Mouse (Mus musculus) telencephalon, adult 2 months (tissue): ENCODE data around the gene Gm37240.
A peak's percentile ranks its signal among the peaks of the same experiment; 100 is the strongest.

Experiments
- DNase-seq: peaks from one replicate; pipeline ENCODE4 v3.0.0-alpha.2; 2011; ENCODE audit warnings: low read depth, low spot score

Gene Gm37240

DNA sequence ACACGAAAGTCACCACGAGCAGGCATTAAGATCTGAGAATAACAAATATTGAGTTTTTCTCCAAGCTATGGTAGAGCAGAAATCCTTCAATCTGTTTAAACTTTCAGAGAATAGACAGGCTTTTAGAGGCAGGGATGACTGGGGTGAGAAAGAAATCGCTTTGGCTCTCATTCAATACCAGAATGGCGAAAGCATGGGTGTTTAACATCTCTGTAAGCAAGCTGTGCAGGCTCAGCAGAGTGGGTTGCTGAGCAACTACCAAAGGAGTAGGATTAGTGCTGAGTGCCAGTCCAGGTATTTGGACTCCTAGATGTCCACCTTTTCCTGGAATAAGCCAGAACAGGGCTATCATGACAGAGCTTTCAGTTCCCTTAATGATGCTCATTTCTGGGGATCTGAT, 753.8 kb downstream of the Gm37240 start:
- DNase-seq, result peak; percentile 71

DNA sequence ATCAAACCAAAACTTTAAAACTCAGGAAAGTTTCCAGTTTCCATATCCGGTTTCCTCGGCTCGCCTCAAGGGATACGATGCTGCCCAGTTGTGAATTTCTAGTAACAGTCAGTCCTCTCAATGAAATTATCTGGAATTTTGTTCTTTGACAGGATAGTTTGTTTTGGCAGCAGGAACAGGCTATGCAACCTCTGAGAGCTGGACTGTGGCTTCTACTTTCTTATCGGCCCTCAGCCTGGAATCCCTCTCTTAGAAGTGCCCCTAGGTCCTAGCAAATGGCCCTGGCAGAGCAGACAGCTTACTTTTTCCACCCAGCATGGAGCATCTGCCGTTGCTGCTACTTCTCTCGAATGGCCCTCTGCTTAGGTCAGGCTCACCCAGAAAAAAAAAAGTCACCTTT, 755.4 kb downstream of the Gm37240 start:
- DNase-seq, result no peak

DNA sequence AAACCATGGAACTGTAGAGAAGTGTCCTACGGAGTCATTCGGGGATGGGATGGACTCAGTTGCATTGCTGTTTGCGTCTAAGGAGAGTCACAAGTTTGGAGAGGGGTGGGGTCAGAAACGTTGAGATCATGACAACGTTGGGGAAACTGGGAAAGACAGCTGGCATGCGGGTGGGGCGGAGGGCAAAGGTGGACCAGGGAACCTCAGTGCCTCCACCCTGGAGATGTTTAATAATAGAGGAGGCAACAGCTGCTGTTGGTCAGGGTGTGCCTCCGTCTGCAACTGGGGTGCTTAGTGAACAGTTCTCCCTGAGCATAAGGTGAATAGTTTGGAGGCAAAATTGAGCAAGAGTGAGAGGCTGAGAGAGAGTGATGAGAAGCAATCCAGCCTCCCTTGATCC, 758.8 kb downstream of the Gm37240 start:
- no peak for DNase-seq

DNA sequence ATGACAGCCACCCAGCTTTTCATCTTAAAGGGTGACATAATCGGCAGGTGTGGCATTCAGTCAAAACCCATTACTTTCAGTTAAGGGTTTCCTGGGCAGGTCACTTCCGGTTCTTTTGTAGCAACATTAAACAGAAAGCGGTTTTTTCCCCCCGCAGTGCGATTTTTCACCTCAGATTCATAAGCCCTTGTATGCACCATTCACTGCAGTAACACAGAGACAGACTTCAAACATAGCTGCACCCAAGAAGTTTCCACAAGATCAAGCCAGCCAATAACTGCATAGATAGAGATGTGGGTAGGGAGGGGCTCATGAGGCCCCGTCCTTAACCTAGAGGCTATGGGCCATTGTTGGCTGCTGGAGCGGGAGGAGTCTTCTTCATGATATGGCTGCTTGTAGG, 760.3 kb downstream of the Gm37240 start:
- no peak for DNase-seq

DNA sequence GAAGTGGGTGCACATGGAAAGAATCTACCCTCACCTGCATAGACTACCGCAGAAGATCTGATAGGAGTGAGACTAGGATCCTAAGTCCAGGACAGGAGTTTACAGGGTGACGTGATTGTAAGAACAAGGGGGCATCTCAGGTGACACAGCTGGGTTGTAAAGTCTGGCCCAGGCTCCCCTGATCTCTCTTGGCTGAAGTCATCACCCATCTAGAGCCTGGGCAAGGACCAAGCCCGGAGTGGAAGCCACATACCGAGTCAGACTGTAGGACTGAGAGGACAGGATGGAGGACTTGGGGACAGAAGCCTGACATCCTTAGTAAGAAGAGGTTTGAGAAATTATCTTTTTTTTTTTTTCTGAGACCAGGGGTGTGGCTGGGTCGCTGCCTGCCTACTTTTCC, 761.8 kb downstream of the Gm37240 start:
- DNase-seq, result no peak

DNA sequence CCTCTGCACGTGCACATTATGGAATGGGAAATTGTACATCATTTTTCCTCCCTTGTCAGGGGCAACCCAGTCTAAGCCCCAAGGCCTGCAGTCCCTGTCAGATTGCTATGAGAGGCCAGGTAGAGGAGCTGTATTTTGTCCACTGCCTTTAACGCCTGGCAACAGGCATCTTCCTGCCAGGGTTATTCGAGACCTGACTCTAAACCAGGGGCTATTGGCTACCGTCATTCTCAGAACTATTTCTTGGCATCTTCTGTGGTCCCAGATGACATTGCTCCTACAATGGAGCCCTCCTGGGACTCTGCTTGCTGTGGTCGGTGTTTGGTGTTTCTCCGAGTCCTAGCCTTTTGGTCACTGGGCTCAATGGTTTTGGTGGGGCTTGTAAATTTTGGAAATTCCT, 762.4 kb downstream of the Gm37240 start:
- no peak for DNase-seq

DNA sequence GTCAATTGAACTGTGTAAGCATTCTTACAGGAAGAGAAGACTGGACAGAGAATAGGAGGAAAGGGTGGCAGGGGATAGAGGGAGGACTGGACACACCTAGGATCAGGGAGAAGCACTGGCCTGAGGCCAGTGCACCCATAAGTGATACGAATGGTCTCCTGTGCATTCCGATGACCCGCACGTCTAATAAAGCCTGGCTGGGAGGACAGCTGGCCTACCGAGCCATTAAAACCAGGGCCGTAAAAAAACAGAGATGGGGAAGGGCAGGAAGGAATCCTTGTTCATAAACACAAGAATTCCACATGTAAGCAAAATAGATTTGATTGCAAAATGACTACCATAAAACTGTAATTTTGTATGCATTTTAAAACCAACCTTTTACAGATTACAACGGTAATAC, 762.9 kb downstream of the Gm37240 start:
- no peak for DNase-seq

DNA sequence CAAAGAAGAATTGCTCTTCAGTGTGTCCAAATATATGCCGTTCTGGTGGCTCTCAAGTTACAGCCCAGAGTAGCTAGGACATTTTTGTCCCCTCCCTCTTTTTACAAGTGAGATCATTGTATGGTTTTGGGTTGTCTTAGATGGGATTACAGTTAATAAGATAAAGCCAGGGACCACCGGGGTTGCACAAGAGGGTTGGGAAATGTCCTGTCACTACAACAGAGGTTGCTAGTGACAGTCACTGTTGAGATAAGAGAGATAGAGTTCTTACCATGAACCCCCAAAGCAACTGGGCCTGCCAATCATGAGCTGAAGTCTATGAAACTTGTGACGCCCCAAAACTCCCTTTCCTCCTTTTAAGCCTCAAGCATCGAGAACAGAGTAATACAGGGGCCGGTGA, 769.6 kb downstream of the Gm37240 start:
- no peak for DNase-seq

DNA sequence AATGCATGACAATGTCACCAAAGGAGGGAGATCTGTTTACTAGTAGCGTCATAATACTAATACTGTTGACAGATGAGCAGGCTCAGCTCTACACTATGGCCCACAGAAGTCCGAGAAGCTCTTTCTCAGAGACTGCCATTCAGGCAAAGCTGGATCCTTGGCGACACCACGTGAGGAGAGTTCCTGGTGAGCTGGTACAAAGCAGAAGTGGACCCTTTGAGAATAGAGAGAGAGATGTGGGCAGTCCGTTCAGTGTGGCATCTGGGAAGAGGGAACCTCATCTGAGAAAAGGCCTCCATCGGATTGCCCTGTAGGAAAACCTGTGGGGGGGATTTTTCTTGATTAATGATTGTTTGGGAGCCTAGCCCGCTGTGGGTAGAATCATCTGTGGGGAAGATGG, 770.3 kb downstream of the Gm37240 start:
- no peak for DNase-seq

DNA sequence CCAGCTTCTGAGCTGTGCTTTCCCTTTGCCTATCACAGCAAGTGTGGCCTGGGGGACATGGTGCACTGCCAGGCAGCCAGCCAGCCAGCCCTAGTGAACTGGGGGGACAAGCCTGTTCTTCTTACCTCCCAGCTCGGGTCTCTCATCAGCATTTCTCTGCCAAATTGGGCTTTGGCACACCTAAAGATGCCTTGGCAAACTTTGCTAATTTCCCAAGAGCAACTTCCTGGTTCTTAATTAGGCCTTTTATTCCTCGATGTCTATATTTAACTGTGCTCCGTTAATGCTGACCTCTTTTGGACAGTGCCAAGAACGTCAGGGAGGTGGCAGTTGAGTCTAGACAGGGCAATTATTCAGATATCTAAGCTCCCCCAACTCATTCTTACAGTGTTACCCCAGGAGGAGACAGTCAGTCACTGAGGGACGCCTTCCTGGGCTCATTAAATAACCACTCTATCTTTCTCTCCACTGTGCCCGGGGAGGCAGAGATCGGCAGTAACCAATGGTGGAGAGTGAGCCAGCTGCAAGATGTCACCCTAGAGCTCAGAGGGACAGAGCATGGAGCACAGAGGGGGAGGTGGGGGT, 771.3 kb downstream of the Gm37240 start:
- no peak for DNase-seq

DNA sequence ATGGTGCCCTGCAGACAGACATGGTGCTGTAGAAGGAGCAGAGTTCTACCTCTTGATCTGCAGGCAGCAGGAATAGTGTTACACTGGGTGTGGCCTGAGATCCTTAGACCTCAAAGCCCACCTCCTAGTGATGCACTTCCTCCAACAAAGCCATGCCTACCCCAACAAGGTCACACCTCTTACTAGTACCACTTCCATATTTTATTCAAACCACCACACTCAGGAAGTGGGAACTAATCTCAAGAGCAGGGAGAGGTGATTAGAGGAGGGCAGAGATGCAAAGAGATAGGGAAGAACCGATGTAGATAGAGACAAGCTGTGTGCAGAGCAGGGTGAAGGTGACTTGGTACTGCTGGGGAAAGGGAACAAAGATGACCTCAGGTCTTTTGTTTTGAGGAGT, 773.8 kb downstream of the Gm37240 start:
- no peak for DNase-seq

DNA sequence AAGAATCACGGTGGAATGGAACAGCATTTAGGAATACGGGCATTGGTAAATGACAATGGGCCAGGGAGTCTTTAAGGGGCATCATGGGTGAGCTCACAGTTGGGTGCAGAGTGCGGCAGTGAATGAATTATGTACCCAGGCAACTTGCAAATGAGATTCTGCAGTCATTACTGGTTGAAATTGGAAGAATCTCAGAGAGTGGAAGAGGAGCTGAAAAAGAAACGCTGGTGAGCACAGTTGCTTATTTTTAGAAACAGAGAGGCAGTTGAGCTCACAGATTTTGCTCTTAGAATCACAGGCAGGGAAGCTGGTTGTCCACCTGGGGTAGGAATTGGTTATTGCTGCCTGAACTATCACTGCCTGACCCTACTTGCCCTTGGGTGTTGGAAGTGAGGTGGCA, 776.6 kb downstream of the Gm37240 start:
- peak; percentile 81 for DNase-seq

DNA sequence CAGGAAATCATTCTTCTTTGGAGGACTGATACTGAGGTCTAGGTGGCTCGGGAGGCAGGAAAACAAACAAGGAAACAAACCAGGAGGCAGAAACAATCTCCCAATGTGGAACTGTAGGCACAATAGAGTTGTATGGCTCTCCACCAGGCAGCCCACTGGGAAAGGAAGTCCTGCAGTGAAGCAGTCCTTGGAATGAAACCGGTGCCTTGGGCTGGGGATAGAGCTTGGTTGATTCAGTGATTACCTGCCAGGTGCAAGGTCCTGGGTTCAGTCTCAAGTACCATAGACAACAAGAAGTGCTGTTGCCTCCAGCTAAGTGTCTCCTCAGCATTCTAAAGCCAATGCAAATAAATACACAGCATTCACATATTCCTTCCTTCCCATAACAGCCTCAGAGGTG, 778.1 kb downstream of the Gm37240 start:
- DNase-seq, result no peak

DNA sequence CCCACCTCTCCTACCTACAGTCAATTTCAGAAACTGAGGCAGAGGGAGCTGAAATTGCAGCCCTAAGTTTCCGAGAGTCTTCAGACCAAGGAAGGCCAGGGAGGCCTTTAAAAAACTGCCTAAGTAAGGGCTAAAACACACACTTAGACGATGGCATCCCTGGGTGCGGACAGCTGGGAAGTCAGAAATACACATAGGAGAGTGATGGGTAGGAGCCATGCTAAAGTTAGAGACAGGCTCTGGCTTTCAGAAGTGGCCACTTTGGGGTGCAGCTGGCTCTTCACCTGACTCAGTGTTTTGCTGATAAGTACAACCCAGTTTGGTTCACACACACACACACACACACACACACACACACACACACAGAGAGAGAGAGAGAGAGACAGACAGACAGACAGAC, 778.9 kb downstream of the Gm37240 start:
- DNase-seq, result peak; percentile 39

DNA sequence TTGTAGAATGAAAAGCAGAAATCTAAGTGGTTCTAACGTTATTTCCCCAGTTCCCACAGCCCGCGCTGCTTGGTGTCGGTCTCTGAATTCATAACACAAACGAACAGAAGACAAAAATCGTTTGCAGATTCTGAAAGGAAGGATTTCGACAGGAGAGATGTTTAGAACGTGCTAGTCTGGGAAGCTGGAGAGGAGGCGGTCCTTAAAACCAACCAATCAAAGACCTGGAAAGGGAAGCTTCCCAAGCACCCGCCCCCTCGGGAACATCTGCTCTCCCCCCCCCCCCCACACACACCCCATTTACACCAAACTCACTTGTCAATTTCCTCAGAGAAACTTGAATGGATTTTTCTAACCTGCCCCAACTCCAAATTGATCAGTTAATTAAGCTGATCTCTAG, 780.4 kb downstream of the Gm37240 start:
- DNase-seq, result peak; percentile 31

DNA sequence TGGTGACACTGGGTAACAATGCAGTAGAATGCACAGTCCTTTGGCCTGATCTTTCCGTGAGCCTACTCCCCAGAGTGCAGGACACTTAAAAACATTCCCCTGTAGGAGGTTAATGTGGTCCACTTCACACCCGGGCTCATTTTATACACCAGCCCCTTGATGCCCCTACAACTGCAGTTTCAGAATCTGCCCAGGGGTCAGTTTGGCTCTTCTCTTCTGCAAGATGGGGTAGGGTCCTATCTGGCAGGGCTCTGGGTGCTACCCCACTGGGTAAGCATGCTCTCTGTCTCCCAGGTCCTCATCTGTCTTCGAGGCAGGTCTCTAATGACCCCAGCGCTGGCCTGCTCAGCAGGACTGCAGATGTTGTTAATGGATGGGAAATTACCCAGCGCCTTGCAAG, 783.0 kb downstream of the Gm37240 start:
- no peak for DNase-seq

DNA sequence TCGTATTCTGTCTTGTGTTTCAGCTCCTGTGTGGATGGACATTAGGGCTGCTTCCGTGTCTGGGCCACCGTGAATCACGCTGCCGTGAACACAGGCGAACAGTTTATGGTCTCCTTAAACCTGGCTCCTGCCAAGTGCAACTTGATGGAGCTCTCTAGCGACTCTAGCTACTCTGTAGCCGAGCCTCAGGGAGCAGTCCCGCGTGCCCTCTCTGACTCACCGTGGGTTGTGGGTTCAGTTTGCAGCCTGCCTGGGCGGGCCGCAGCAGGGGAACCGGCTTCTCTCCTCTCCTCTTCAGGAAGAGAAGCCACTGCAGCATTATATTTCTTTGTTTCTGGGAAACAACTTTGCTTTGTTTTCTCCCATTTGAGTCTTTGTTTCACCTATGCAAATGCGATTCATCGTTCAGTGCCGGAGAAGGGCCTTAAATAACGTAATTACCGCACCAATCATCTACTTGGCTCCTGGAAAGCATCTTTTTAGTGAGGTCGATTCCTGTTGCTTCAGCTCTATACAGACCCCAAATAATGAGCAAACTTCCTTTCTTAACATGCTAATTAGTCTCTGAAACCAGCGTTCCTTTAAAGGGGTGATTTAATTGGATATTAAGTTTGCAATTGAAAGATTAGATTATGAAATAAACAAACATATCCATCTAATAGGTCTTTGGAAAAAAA, 806.3 kb downstream of the Gm37240 start:
- DNase-seq, result no peak

DNA sequence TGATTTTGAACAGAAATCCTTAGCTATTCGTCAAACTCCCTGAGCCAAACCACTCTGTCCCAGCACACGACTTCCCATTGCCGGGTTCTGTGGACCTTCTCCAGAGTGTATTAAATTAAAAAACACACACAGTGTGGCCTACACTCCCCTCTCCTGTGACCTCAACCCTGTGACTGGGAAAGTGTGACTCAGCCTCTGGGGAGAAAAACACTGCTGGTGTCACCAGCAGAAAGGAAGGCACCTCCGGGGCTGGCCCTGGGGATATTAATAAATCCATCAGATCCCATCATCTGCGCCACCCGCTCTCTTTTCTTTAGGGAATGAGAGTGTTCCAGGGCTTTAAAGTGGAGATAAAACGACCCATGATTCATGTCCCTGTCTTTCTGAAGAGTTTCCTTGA, 823.2 kb downstream of the Gm37240 start:
- no peak for DNase-seq

DNA sequence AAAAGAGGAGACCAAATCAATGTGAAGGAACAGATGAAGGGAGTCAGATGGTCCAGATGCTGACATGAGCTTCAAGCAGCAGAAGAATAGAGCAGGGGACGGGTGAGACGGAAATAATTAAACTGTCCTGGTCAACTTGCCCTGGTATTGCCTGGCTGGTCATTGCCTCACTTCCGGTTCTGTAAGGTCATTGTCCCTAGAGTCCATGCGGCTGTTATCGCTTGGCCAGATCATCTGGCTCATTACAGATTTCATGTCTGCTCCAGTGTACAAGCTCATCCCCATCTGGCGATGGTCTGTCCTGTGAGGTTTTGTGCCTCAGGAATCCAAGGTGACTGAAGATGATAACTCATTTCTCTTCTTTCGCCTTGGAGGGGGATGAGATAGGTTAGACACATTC, 827.2 kb downstream of the Gm37240 start:
- no peak for DNase-seq

DNA sequence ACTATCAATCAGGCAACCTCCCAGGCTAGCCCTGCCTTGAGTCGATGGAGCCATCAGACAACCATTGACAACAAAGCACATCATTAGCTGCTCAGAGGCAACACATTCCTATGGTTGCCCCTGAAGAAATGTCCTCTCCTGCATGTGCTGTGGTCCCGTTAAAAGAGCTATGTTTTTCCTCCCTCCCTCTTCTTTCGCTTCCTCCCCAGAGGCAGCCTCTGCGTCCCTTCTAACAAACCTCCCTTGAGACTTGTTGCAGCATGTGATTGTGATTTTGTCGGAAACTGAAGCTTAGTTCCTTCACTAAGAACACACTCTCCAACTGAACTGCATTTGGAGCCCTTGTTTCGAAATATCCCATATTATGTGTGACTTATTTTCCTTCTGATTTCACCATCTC, 830.1 kb downstream of the Gm37240 start:
- no peak for DNase-seq

DNA sequence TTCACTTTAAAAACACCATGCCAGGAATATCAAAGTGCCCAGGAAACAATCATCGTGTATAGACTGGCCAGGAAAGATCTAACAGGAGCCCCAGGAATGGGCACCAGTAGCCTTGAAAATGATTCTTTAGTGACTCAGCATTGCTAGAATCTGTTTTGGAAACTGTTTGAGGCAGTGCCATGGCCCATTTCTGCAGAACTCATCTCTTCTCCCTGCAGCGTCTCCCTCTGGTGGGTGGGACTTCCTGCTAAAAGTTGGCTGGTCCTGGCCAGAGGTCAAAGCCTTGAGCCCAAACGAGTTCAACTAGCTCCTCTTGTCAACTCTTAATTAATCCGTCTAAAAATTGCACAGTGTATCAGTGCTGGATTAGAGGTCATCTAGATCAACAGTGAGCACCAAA, 833.8 kb downstream of the Gm37240 start:
- DNase-seq, result no peak

DNA sequence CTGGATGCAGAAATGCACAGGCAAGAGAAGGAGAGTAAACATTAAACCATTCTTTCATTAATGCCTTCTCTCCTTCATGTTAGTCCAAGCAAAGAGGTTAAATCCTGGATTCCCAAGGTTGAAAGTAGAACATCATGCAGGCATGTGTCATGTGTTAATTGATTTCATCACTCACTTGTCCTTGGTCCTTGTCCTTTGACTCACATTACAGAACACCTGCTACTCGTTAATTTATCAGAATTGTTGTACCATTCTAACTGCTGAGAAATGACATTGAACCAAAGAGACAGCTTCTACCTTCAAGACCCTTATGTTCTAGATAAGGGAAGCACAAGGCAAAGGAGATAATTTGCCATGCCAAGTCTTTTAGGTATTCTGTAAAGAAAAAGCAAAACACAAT, 835.1 kb downstream of the Gm37240 start:
- DNase-seq, result no peak

DNA sequence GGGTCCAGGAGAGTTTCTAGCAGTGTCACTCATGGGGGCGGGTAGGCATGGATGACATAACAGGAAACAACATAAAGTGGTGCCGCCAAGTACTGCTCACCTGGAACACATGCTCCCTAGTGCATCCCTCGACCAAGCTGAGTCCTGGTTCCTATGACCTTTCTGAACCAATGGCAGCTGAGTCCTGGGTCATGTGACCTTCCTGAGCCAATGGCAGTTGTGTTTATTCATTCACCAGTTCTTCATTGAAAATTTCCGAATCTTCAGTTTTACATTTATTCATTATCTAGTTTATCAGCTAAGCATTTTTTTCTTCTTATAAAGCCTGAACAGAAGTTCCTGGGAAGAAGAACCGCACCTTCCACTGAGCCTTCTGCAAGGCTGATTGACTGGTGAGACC, 838.7 kb downstream of the Gm37240 start:
- DNase-seq, result no peak

DNA sequence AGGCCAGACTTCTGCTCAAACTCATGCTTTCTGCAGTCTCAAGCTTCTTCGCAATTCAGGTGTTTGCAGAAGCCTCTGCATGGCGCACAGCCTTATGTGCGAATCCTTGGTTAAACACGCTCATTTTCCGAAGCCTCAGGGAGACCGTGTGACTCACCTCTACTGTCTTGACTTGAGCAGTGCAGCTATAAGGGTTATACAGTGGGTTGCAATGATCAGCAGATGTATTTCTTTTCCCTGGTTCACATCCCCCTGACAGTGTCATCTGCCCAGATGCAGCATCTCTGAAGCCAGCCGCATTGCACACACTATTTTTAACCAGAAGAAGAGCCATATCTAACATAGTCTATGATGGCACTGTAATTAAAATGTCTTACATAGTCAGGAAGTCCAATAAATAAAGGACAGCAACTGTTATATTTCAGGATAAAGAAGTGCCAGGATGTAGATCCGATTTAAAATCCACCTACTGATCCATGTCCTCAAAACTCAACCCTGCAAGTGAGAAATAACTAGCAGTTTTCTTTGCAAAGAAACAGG, 843.6 kb downstream of the Gm37240 start:
- no peak for DNase-seq
